Mouse (Mus musculus) c-Kit-positive CD71-positive TER-119-positive erythroid progenitor cells, embryonic 14.5 days (primary cell): ENCODE measurements at regions not wholly inside any gene's neighbourhood (a gene's known extent, or its start where the extent isn't known, plus 50 kb on each side); places are given as distances from the start of the nearest gene placed in this dataset.

ENCODE experiments used
- DNase-seq: peaks from one replicate; pipeline ENCODE4 v3.0.0-alpha.2; 2013; ENCODE audit warnings: low spot score

- DNase-seq, result no peak
These were observed 469.3 kb upstream of the Trpc7 start for GRCm38 (mm10) chr13:57365096-57365495.

- DNase-seq, result no peak
These were observed 468.6 kb upstream of the Trpc7 start for GRCm38 (mm10) chr13:57364396-57364795.

GRCm38 (mm10) chr13:57362563-57362962, 466.8 kb upstream of the Trpc7 start:
- no peak for DNase-seq

- no peak for DNase-seq
These were observed 465.5 kb upstream of the Trpc7 start for GRCm38 (mm10) chr13:57361286-57361685.

- no peak for DNase-seq
These were observed 458.8 kb upstream of the Trpc7 start for GRCm38 (mm10) chr13:57354606-57355005.

- DNase-seq, result no peak
These were observed 458.2 kb upstream of the Trpc7 start for GRCm38 (mm10) chr13:57353976-57354375.

- no peak for DNase-seq
These were observed 455.0 kb upstream of the Trpc7 start for GRCm38 (mm10) chr13:57350828-57351227.

- DNase-seq, result no peak
These were observed 442.9 kb upstream of the Trpc7 start for GRCm38 (mm10) chr13:57338676-57339075.

GRCm38 (mm10) chr13:57336596-57336995, 440.8 kb upstream of the Trpc7 start:
- no peak for DNase-seq

- no peak for DNase-seq
These were observed 437.2 kb upstream of the Trpc7 start for GRCm38 (mm10) chr13:57332976-57333375.

GRCm38 (mm10) chr13:57331868-57332267, 436.1 kb upstream of the Trpc7 start:
- no peak for DNase-seq

GRCm38 (mm10) chr13:57325306-57325925, 429.6 kb upstream of the Trpc7 start:
- no peak for DNase-seq

- no peak for DNase-seq
These were observed 420.6 kb upstream of the Trpc7 start for GRCm38 (mm10) chr13:57316211-57317005.

GRCm38 (mm10) chr13:57314512-57314911, 418.7 kb upstream of the Trpc7 start:
- DNase-seq, result no peak

- DNase-seq, result no peak
These were observed 417.9 kb upstream of the Trpc7 start for GRCm38 (mm10) chr13:57313731-57314130.

GRCm38 (mm10) chr13:57311235-57311634, 415.4 kb upstream of the Trpc7 start:
- no peak for DNase-seq

GRCm38 (mm10) chr13:57309618-57310017, 413.8 kb upstream of the Trpc7 start:
- no peak for DNase-seq

- no peak for DNase-seq
These were observed 412.4 kb upstream of the Trpc7 start for GRCm38 (mm10) chr13:57307971-57308903.

GRCm38 (mm10) chr13:57305586-57305985, 409.8 kb upstream of the Trpc7 start:
- no peak for DNase-seq

- no peak for DNase-seq
These were observed 408.0 kb upstream of the Trpc7 start for GRCm38 (mm10) chr13:57303805-57304204.

- no peak for DNase-seq
These were observed 396.1 kb upstream of the Trpc7 start for GRCm38 (mm10) chr13:57291737-57292490.

GRCm38 (mm10) chr13:57286168-57286567, 390.4 kb upstream of the Trpc7 start:
- DNase-seq, result no peak
